Mouse (Mus musculus): ENCODE measurements around the gene Xlr5a.
"Not testable (repeated sequence)": the region's sequence is repeated elsewhere in the genome, so short reads cannot be mapped to it uniquely, and the experiment has no call there.

Gene Xlr5a

DNA sequence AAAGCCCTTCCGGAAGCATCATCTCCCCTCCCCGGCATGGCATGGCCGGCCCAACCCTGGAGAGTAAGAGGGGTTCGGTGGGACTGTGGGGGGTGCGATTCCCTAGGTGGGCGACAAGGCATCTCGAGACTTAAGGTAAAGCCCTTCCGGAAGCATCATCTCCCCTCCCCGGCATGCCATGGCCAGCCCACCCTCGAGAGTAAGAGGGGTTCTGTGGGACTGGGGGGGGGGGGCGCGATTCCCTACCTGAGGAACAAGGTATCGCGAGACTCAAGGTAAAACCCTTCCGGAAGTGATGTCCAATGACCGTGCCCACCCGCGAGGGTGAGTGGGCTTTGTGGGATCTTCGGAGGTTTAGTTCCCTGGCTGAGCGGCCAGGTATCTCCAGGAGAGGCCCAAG, 144.3 kb downstream of the Xlr5a start, which contains the start of gene Xlr5b:
Gene Xlr5b (plus strand): TSS at position 301 of the 400 bp plus-strand sequence.
- not testable (repeated sequence) for DNase-seq (ENCODE audit: low spot score in 2 of 2)

DNA sequence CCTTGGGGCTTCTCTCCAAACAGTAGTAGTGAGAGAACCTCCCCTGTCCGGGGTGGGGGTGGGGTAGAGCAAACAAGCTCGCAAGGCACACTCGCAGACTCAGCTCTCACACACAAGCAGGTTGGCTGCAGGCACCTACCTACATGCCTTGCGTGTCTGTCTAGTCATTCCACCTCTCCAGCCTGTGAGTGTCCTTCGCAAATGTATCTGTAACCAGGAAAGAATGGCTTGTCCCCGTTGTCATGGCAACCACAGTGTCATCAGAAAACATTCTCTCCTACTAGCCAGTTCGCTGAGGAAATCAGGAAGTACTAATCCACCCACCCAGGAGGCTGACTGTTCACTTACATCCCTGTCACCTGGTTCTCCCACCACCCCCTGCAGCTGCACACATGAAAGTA, 149.6 kb downstream of the Xlr5a start:
- DNase-seq (ENCODE audit: low spot score in 2 of 2) = not testable (repeated sequence)

GRCm38 (mm10) chrX:73122859-73123829, 169.6 kb downstream of the Xlr5a start:
- not testable (repeated sequence) for DNase-seq (ENCODE audit: low spot score in 2 of 2)

GRCm38 (mm10) chrX:73116747-73117146, 176.0 kb downstream of the Xlr5a start, which contains the start of gene Gm14685:
Gene Gm14685, plus strand, starts transcription at chrX:73117047.
- DNase-seq (ENCODE audit: low spot score in 2 of 2) = not testable (repeated sequence)

DNA sequence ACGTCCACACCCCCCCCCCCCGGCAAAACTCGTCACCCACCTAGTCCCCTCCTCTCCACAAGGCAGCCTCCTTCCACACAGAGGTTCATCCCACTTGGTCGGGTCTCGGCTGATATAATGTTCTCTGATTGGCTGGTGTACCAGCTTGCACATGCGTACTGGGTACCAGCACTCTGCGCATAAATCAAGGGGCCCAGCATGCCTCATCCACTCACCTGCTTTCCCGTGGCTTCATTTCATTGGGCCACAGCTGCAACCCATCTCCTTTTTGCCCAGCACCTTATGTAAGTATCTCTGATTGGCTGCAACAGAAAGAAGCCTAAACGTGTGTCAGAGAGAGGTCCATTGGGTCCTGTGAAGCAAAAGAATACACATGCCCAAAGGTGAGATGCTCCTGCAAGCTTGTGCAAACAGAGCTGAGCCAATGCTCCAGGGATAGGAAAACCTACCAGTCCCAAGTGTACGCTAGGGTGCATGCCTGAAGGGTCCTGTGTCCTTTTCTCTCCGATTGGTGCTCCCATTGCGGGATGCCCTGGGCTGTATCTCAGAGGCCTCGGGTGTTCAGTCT, 195.8 kb downstream of the Xlr5a start, which contains the start of gene Xlr3a:
Gene Xlr3a (minus strand): TSS at position 155 of the 568 bp plus-strand sequence.
- DNase-seq (ENCODE audit: low spot score in 2 of 2) = not testable (repeated sequence)

DNA sequence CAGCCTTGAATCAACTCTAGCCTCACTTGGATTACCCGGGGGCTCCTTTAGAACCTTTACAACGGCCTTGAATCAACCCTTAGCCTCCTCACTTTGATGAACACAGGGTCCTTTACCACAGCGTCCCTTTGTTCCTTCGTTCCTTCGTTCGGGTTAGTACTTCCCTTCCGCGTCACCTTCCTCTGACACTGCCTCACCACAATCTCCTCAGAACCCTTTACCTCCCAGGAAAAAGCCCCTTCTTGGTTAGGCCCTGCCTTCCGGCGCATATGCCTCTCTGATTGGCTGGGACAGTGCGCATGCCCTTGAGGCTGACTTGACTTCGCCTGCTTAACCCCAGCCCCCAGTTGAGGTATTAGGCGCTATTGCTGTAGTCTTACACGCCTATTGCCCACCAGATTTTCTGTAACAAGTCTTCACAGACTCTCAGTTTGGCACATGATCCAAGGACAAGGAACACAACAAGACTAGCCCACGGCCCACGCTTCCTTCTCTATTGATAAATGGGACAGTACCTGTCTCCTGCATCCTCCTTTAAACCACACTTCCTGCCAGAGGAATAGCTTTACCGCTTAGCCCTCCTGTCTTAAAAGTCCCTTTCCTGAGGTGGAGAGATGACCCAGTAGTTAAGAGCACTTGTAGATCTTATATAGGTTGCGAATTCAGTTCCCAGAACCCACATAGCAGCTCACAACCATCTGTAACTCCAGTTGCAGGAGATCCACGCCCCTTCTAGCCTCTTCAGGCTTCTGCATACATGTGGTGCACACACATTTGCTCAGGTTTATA, 210.3 kb downstream of the Xlr5a start, which contains the start of gene Xlr4a:
Gene Xlr4a (minus strand): TSS at position 212 of the 789 bp plus-strand sequence.
- not testable (repeated sequence) for DNase-seq (ENCODE audit: low spot score in 2 of 2)

GRCm38 (mm10) chrX:73066765-73067312, 225.9 kb downstream of the Xlr5a start:
- not testable (repeated sequence) for DNase-seq (ENCODE audit: low spot score in 2 of 2)

GRCm38 (mm10) chrX:73064415-73064793, 228.4 kb downstream of the Xlr5a start, which contains the start of gene Pnma3:
Gene Pnma3, plus strand, starts transcription at chrX:73064787.
- no peak for DNase-seq (ENCODE audit: low spot score in 2 of 2)

DNA sequence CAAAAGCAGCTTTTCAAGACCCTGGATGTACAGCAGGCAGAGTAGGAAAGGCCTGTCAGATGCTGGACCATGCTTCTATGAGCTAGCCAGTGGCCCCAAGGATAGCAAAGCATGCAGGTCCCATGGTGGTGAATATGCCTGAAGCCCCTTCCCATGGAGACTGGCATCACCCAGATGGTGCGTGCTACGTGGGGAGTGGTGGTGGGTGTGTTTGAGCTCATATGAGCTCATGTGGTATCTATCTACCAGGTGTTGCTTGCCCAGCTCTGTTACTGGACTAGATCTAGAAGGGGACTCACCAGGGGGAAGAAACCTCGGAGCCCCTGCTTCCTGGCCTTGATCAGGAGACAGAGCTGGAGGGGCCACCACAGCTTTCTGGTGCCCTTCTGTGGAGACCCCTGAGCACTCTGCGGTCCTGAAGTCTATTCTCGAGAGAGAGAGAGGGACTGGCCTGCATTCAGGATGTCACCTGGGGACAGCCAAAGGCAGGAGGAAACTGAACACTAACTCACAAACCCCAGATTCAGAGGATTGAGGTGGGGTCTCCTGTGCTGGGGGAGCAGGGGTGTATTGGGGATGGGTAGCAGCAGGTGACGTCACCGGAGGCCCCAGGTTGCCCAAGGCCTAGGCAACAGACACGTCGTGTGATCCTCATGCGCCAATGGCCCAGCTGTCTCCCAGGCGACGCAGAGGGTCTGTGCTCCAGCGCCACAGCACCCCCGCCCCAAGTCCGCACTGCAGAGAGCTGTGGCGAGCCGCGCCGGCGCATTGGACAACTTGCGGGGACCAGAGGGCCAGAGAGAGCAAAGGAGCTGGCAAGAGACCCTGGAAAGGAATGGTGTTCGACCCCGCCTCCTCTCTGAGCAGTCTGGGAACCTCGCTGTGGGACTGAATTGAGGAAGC, 229.0 kb downstream of the Xlr5a start:
- no peak for DNase-seq (ENCODE audit: low spot score in 2 of 2)

GRCm38 (mm10) chrX:73062323-73062722, 230.5 kb downstream of the Xlr5a start:
- DNase-seq (ENCODE audit: low spot score in 2 of 2) = no peak

DNA sequence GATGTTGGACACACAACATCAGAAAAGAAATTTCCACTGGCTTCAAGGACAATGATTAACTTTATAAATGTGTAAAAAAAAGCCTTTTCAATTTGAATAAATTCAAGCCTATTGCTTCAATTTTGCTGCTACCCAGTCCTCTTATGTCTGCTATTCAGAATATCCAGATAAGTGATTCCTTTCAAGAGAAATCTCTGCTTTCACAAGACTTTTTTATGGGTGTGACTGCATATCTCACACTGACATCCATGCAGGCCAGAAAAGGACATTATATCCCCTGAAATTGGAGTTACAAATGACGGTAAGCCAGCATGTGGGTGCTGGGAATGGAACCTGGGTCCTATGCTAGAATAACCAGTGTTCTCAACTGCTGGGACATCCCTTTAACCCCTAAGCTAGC, 231.2 kb downstream of the Xlr5a start:
- no peak for DNase-seq (ENCODE audit: low spot score in 2 of 2)
